Mouse (Mus musculus) gastrocnemius, adult 2 months (tissue): ENCODE measurements around the gene Coro2b. TPM values are rescaled to one million over a fixed set of nuclear protein-coding genes. Genes with fewer than 3 reads are reported as not detected.
A peak's percentile ranks its signal among the peaks of the same experiment; 100 is the strongest.

Source experiments
- DNase-seq: peaks from one replicate; pipeline ENCODE4 v3.0.0; 2022
- H3K27ac ChIP-seq: fragments of 200-600 bp; 2 replicates; pipeline ENCODE4 v1.8.1; 2022; ENCODE audit warnings: mild to moderate bottlenecking
- H3K4me3 ChIP-seq: fragments of 200-600 bp; 2 replicates; pipeline ENCODE4 v1.8.1; 2022; ENCODE audit warnings: mild to moderate bottlenecking, moderate library complexity
- CTCF ChIP-seq: fragments of 200-600 bp; IDR thresholded peaks from 2 replicates; pipeline ENCODE4 v1.8.1; 2022; ENCODE audit warnings: antibody characterized with exemption, mild to moderate bottlenecking, moderate library complexity
- intact Hi-C: fragments of 180-260 bp; cut with DNase I; formaldehyde crosslinking; loops from one replicate; pipeline ENCODE4 v1.15.1; 2025
- total RNA-seq, 2 experiments: library from RNA; stranded (reverse); gene quantifications; 2 replicates each; pipeline ENCODE4 v1.2.3; 2021

Coro2b gene
- total RNA-seq, 2 experiments from 2014 or later, result 6.7 to 8.7 TPM

DNA sequence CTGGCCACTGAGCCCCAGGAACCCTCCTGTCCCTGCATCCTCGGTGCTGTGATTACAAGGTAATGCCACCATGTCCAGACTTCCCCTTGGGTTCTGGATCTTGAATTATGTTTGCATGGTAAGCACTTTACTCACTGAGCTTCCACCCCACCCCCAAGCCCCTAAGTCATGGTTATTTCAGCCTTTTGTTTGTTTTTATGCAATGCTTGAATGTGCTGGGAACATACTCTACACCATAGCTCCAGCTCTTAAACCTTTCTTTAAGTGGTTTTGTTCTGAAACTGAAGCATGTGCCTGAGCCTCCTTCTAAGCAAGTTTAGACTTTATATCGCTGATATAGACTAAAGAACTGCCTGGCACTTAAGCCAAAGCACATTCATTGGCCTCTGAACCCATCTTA is 34.5 kb downstream of the Coro2b start:
- H3K27ac ChIP-seq, result no peak overlapping the region
- DNase-seq, result no peak
- TF ChIP-seq CTCF, result no peak
- H3K4me3 ChIP-seq, result no peak overlapping the region
- intact Hi-C loops, result no loop called here

DNA sequence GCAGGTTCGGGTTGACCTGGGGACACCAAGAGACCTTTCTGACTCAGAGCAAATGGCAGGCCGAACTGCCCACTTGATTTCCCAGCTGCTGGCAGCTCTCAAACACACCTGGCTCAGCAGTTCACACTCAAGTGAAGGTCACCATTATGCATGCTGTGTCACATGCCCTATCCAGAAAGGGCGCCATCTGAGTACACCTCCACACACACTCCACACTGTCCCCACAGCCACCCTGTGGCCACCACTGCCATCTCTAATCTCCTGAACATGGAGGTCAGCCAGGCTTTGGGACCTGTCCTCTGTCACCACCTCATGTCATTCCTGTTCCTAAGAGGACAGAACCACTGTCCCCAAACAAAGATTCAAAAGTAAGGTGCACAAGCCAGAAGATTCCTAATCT is 35.3 kb downstream of the Coro2b start:
- TF ChIP-seq CTCF, result no peak
- intact Hi-C loops, result no loop called here
- Histone ChIP-seq H3K4me3 (no peak overlapping the region), H3K27ac (no peak overlapping the region)
- DNase-seq, result no peak

GRCm38 (mm10) chr9:62500007-62500406 is 36.8 kb downstream of the Coro2b start:
- no peak for DNase-seq
- TF ChIP-seq CTCF, result no peak
- intact Hi-C loops, result no loop called here
- Histone ChIP-seq H3K4me3 (no peak overlapping the region), H3K27ac (no peak overlapping the region)

DNA sequence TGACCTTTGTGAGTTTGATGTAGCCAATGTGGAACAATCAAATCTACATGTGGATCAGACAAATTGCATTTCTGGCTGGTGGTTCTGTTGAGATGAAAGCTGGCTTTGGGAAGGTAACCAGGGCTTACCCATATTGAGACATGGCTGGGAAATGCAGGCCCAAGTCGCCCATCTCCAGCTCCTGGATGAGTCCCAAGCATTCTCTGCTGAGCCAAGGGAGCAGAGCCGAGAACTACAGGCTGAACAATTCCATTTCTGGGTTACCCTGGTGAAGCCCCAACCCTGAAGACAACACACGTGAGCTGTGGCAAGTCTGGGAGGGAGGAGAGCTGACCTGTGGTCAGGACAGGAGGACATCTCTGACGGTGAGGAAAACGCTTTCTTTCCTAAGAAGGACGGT is 37.9 kb downstream of the Coro2b start:
- no peak for TF ChIP-seq CTCF
- no peak for DNase-seq
- intact Hi-C loops, result no loop called here
- no peak overlapping the region for H3K4me3 ChIP-seq
- no peak overlapping the region for H3K27ac ChIP-seq

GRCm38 (mm10) chr9:62497135-62498092 is 39.4 kb downstream of the Coro2b start:
- H3K27ac ChIP-seq, result no peak overlapping the region
- no peak for TF ChIP-seq CTCF
- intact Hi-C loops, result no loop called here
- no peak overlapping the region for H3K4me3 ChIP-seq
- DNase-seq, result no peak

GRCm38 (mm10) chr9:62492306-62492990 is 44.4 kb downstream of the Coro2b start:
- DNase-seq, result no peak
- intact Hi-C loops, result no loop called here
- TF ChIP-seq CTCF, result no peak
- no peak overlapping the region for H3K27ac ChIP-seq
- no peak overlapping the region for H3K4me3 ChIP-seq

GRCm38 (mm10) chr9:62491611-62492010 is 45.2 kb downstream of the Coro2b start:
- H3K4me3 ChIP-seq, result no peak overlapping the region
- TF ChIP-seq CTCF, result no peak
- no peak for DNase-seq
- H3K27ac ChIP-seq, result no peak overlapping the region
- intact Hi-C loops, result no loop called here

DNA sequence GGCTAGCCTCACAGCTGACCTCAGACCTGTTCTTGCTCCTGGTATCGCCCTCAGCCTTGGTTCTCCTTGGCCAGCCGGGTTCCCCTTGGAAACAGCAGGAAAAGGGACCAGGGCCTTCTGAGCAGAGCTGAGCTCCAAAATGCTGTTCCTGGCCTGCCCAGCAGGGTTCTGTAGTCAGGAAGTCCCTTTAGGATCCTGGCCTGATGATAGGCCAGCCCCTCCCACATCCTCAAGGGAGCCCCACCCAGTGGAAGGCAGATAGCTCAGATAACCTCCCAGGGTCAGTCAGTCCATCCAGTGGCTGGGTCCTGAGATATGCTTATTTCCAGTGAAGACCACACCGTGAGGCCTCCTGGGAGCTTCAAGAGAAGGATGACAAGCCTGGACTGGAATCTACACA is 45.7 kb downstream of the Coro2b start:
- DNase-seq, result peak; percentile 72
- H3K4me3 ChIP-seq, result no peak overlapping the region
- peak; percentile 38 for TF ChIP-seq CTCF
- intact Hi-C loops, result no loop called here
- peak overlapping the region; percentile 66 for H3K27ac ChIP-seq

- Histone ChIP-seq H3K4me3 (no peak overlapping the region), H3K27ac (no peak overlapping the region)
- intact Hi-C loops, result no loop called here
- TF ChIP-seq CTCF, result no peak
- DNase-seq, result no peak
Observed at GRCm38 (mm10) chr9:62484107-62484506, 52.7 kb downstream of the Coro2b start.

DNA sequence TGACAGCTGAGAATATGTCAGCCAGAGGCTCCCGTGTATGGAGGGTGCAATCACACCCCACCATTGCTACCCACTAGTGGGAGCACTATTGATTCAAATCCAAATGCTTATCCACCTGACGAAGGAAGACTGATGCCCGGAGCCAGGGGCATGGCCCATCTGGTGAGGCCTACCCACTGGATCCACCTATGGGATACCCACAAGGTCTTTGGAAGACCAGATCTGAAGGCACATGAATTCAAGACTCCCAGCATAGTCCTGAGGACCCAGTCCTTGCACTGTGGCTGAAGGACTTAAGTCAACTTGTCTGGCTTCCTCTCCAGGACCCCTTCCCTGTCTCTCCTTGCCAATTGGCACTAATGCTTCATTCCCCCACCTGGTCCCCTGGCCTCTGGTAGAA is 54.1 kb downstream of the Coro2b start:
- Histone ChIP-seq H3K4me3 (no peak overlapping the region), H3K27ac (no peak overlapping the region)
- DNase-seq, result no peak
- TF ChIP-seq CTCF, result no peak
- intact Hi-C loops, result no loop called here

DNA sequence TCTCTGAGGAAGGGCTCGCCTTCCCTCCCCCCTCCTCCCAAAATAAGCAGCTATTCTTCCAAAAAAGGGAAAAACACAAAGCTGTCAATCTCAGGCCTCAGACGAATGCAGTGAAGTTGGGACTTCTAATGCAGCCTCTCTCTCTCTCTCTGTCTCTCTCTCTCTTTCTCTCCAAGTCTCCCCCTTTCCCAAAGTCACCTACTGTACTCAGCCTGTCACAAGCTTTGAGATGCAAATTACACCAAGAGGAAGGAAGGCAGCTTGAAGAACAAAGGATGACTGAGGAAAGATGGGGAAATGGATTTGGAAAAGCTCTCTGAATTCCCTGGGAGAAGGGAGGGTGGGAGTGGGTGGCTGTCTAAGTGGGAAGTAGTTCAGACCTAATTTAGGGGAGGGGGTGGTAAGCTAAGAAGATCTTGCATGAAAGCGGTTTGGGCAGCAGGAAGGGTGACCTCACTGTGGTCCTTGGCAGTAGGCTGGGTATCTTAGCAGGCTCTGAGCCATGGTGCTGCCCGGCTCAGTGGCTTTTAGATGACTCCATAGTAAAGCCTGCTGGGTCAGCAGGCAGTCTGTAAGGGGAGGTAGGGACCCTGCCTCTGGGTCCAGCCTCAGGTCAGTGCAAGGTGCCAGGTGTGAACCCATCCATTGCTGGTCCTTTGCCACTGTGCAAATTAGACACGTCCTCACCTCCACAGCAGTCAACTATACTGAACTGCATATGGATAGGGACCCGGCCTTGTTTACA is 55.8 kb downstream of the Coro2b start:
- DNase-seq, result no peak
- Histone ChIP-seq H3K27ac (no peak overlapping the region), H3K4me3 (no peak overlapping the region)
- TF ChIP-seq CTCF, result no peak
- intact Hi-C loops, result no loop called here

- no peak for TF ChIP-seq CTCF
- H3K4me3 ChIP-seq, result no peak overlapping the region
- DNase-seq, result no peak
- intact Hi-C loops, result no loop called here
- H3K27ac ChIP-seq, result no peak overlapping the region
Observed at GRCm38 (mm10) chr9:62480149-62480548, 56.7 kb downstream of the Coro2b start.
